Mouse (Mus musculus): ENCODE data around the gene Olfr1057. TPM values are rescaled to one million over a fixed set of nuclear protein-coding genes. Genes with fewer than 3 reads are reported as not detected.

The Olfr1057 gene
- not detected in 2 replicates for polyA plus RNA-seq (2015; fragmentation: Nextera tagmentation; extraction: Ambion mirVana)

DNA sequence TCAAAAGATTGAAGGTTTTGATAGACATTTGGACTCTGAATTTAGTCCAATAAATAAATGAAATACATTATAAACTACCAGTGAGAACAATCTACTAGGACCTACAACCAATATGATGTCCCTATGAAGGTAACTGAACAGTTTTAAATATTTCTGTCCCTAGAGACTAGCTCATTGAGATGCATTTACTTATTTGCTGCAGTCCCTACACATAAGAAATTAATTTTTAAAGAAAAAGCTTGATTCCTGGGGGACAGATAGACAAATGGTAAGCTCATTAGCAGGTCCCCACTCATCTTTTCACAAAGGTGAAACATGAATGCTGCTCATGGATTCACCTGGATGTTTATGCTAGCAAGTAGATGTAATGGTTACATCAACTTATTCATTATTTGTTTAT lies at the start of gene Olfr1057:
Olfr1057 (minus strand) TSS at position 101 of the 400 bp plus-strand sequence.

DNA sequence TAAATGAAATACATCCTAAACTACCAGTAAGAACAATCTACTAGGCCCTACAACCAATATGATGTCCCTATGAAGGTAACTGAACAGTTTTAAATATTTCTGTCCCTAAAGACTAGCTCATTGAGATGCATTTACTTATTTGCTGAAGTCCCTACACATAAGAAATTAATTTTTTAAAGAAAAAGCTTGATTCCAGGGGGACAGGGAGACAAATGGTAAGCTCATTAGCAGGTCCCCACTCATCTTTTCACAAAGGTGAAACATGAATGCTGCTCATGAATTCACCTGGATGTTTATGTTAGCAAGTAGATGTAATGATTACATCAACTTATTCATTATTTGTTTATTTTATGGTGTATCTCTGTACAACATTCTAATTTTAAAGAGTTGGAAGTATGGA lies 48.5 kb upstream of the Olfr1057 start, which contains the start of gene Olfr1062:
Olfr1062 (minus strand) TSS at position 101 of the 400 bp plus-strand sequence.

DNA sequence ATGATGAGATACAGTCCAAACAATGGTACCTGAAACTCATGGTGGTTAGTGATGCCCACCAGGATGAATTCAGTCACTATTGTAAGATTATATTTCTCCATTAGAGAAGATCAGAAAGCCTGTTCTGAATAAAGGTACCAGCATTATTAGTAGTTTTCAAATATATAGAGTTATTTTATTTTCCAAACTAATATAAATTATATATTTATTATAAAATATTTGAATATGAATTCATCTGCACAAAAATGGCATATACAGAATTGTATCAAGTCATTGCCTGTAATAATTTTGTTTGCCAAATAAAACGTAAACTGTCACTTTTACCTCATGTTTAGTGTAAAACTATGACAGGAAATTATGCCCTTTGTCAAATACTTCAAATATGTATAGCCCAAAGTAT lies 35.8 kb upstream of the Olfr1057 start, which contains the start of gene Olfr1061:
Olfr1061 (minus strand) TSS at position 101 of the 400 bp plus-strand sequence.

DNA sequence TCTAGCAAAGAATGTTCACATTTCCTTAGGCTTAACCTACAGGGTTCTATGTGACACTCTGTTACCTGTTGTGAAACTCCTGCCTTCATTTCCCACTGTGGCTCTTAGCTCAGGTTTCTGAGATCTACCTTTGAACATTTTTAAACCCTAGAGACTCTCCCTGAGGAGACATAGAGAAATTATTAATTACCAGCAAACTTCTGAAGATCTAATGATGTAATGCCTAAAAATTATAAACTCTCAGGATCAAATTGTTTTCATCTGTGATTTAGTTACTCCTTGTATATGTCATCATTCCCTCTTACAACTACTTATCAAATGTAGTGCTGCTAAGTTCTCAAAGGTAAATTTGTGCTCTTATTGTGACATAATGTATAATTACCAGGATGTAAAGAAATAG lies 10.3 kb upstream of the Olfr1057 start, which contains the start of gene Olfr1058:
Olfr1058 (minus strand) TSS at position 101 of the 400 bp plus-strand sequence.

DNA sequence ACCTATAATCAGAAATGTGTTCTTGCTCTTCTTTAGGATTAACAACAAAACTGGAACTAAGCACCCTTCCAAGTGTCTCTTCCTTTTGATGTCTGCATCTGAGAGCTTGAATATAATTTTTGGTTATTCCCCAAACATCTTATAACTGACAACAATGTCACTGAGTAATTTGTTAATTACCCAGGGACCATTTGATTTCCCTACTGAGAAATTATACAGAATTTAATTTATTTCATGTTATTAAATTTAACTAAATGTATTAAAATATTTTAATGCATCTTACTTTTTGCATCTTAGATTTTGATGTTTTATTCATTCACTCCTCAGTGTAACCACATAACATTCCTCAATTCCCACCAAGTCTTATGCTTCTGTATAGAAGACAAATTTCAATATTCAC lies 15.8 kb downstream of the Olfr1057 start, which contains the start of gene Olfr1056:
Olfr1056 (minus strand) TSS at position 101 of the 400 bp plus-strand sequence.

DNA sequence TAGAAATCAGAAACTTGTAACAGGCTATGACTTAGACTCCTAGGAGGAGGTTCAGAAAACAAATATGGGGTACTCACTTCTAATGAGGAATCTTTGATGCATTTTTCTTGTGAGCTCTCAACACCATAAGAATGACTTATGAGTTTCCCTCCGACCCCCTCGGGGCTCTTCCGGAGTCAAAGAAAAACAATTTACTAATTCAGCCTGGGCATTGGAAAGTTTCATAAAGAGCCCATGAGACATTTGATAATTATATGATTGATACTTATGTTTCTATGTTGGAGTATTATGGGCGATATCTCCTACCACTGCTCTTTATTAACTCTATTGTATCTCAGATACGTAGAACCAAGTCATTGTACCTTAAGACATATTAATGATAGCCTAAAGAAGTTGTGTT lies 28.0 kb downstream of the Olfr1057 start, which contains the start of gene Olfr1055:
Olfr1055 (minus strand) TSS at position 101 of the 400 bp plus-strand sequence.

DNA sequence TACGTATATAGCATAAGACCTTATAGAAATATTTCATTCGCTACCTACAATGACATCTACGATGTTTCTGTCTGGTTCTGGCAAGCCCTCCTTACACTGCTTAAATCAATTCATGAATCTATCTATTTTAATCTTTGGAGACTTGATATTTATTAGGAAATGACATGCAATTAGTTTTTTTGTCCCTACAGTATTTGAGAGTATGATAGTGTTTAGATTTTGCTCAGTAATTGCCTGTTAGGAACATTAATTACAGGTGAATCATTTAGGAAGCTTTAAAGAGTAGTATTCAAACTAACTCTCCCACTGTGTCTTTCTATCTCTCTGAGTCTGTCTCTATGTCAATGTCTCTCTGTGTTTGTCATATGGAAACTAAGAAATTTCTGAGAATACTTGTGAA lies 42.9 kb downstream of the Olfr1057 start, which contains the start of gene Olfr1054:
Olfr1054 (minus strand) TSS at position 101 of the 400 bp plus-strand sequence.

Other genes with a start within 250 kb of the Olfr1057 start
- not detected in 2 replicates for gene Olfr1039, start 242.5 kb downstream of the Olfr1057 start, polyA plus RNA-seq (2015; fragmentation: Nextera tagmentation; extraction: Ambion mirVana)
- not detected in 2 replicates for gene Olfr1040, start 231.7 kb downstream of the Olfr1057 start, polyA plus RNA-seq (2015; fragmentation: Nextera tagmentation; extraction: Ambion mirVana)
- 0.08 TPM in 1 of 2 replicates, not detected in the other for gene Olfr1042, start 216.6 kb downstream of the Olfr1057 start, polyA plus RNA-seq (2015; fragmentation: Nextera tagmentation; extraction: Ambion mirVana)
- not detected in 2 replicates for gene Olfr1043, start 210.9 kb downstream of the Olfr1057 start, polyA plus RNA-seq (2015; fragmentation: Nextera tagmentation; extraction: Ambion mirVana)
- gene Olfr1044, start 200.6 kb downstream of the Olfr1057 start, polyA plus RNA-seq (2015; fragmentation: Nextera tagmentation; extraction: Ambion mirVana) = not detected in 2 replicates
- not detected in 2 replicates for gene Olfr52, start 192.7 kb downstream of the Olfr1057 start, polyA plus RNA-seq (2015; fragmentation: Nextera tagmentation; extraction: Ambion mirVana)
- gene Olfr1045, start 175.4 kb downstream of the Olfr1057 start, polyA plus RNA-seq (2015; fragmentation: Nextera tagmentation; extraction: Ambion mirVana) = not detected in 2 replicates
- gene Olfr1046, start 159.1 kb downstream of the Olfr1057 start, polyA plus RNA-seq (2015; fragmentation: Nextera tagmentation; extraction: Ambion mirVana) = not detected in 2 replicates
- gene Olfr1047, start 147.0 kb downstream of the Olfr1057 start, polyA plus RNA-seq (2015; fragmentation: Nextera tagmentation; extraction: Ambion mirVana) = not detected in 2 replicates
- not detected in 2 replicates for gene Olfr1048, start 138.1 kb downstream of the Olfr1057 start, polyA plus RNA-seq (2015; fragmentation: Nextera tagmentation; extraction: Ambion mirVana)
- not detected in 2 replicates for gene Olfr1049, start 120.1 kb downstream of the Olfr1057 start, polyA plus RNA-seq (2015; fragmentation: Nextera tagmentation; extraction: Ambion mirVana)
- gene Olfr1051, start 99.3 kb downstream of the Olfr1057 start, polyA plus RNA-seq (2015; fragmentation: Nextera tagmentation; extraction: Ambion mirVana) = not detected in 2 replicates
- gene Olfr1052, start 85.9 kb downstream of the Olfr1057 start, polyA plus RNA-seq (2015; fragmentation: Nextera tagmentation; extraction: Ambion mirVana) = not detected in 2 replicates
- not detected in 2 replicates for gene Olfr1053, start 63.1 kb downstream of the Olfr1057 start, polyA plus RNA-seq (2015; fragmentation: Nextera tagmentation; extraction: Ambion mirVana)
- gene Olfr1054, start 43.0 kb downstream of the Olfr1057 start, polyA plus RNA-seq (2015; fragmentation: Nextera tagmentation; extraction: Ambion mirVana) = not detected in 2 replicates
- not detected in 2 replicates for gene Olfr1055, start 28.1 kb downstream of the Olfr1057 start, polyA plus RNA-seq (2015; fragmentation: Nextera tagmentation; extraction: Ambion mirVana)
- gene Olfr1056, start 15.9 kb downstream of the Olfr1057 start, polyA plus RNA-seq (2015; fragmentation: Nextera tagmentation; extraction: Ambion mirVana) = not detected in 2 replicates
- gene Olfr1058, start 10.2 kb upstream of the Olfr1057 start, polyA plus RNA-seq (2015; fragmentation: Nextera tagmentation; extraction: Ambion mirVana) = not detected in 2 replicates
- gene Olfr1061, start 35.7 kb upstream of the Olfr1057 start, polyA plus RNA-seq (2015; fragmentation: Nextera tagmentation; extraction: Ambion mirVana) = not detected in 2 replicates
- not detected in 2 replicates for gene Olfr1062, start 48.4 kb upstream of the Olfr1057 start, polyA plus RNA-seq (2015; fragmentation: Nextera tagmentation; extraction: Ambion mirVana)
- gene Olfr1065, start 72.2 kb upstream of the Olfr1057 start, polyA plus RNA-seq (2015; fragmentation: Nextera tagmentation; extraction: Ambion mirVana) = not detected in 2 replicates
- not detected in 2 replicates for gene Olfr1066, start 77.9 kb upstream of the Olfr1057 start, polyA plus RNA-seq (2015; fragmentation: Nextera tagmentation; extraction: Ambion mirVana)
- gene Olfr228, start 109.0 kb upstream of the Olfr1057 start, polyA plus RNA-seq (2015; fragmentation: Nextera tagmentation; extraction: Ambion mirVana) = not detected in 2 replicates
- gene Olfr1076, start 130.1 kb upstream of the Olfr1057 start, polyA plus RNA-seq (2015; fragmentation: Nextera tagmentation; extraction: Ambion mirVana) = not detected in 2 replicates
- gene Olfr1079, start 164.1 kb upstream of the Olfr1057 start, polyA plus RNA-seq (2015; fragmentation: Nextera tagmentation; extraction: Ambion mirVana) = not detected in 2 replicates
- gene Olfr1080, start 179.8 kb upstream of the Olfr1057 start, polyA plus RNA-seq (2015; fragmentation: Nextera tagmentation; extraction: Ambion mirVana) = not detected in 2 replicates
- gene Olfr1082, start 220.6 kb upstream of the Olfr1057 start, polyA plus RNA-seq (2015; fragmentation: Nextera tagmentation; extraction: Ambion mirVana) = not detected in 2 replicates

Measured in adrenal gland, postnatal 0 days (tissue).